Mouse (Mus musculus) bone marrow macrophage, adult 2 months (primary cell): Measurements from ENCODE around the gene Dgkb. TPM values are rescaled to one million over a fixed set of nuclear protein-coding genes. Genes with fewer than 3 reads are reported as not detected.

Source experiments
- H3K27ac ChIP-seq: 2 replicates; pipeline ENCODE4 v1.5.1; 2012; ENCODE audit warnings: low read depth, low read length; ENCODE audit not compliant: insufficient read depth
- H3K4me1 ChIP-seq: 2 replicates; pipeline ENCODE4 v1.6.1; 2012; ENCODE audit warnings: low read length; ENCODE audit not compliant: control insufficient read depth, insufficient read depth
- H3K4me3 ChIP-seq: 2 replicates; pipeline ENCODE4 v1.5.1; 2012; ENCODE audit warnings: mild to moderate bottlenecking, low read length, moderate library complexity; ENCODE audit not compliant: insufficient read depth
- CTCF ChIP-seq: IDR thresholded peaks from 2 replicates; pipeline ENCODE4 v1.5.1; 2012; ENCODE audit warnings: low read depth, mild to moderate bottlenecking, low read length, moderate library complexity
- POLR2A ChIP-seq: IDR thresholded peaks from 2 replicates; pipeline ENCODE4 v1.6.1; 2012; ENCODE audit warnings: mild to moderate bottlenecking, low read depth, low read length, borderline replicate concordance
- polyA plus RNA-seq: library from polyadenylated mRNA; stranded (reverse); fragments of >200 nt; gene quantifications from 2 replicates; pipeline ENCODE4 v1.2.4, GENCODE M21; 2012; ENCODE audit not compliant: missing spikeins, insufficient read depth, insufficient read length

Dgkb gene
- polyA plus RNA-seq, 1 experiment, result not detected

DNA sequence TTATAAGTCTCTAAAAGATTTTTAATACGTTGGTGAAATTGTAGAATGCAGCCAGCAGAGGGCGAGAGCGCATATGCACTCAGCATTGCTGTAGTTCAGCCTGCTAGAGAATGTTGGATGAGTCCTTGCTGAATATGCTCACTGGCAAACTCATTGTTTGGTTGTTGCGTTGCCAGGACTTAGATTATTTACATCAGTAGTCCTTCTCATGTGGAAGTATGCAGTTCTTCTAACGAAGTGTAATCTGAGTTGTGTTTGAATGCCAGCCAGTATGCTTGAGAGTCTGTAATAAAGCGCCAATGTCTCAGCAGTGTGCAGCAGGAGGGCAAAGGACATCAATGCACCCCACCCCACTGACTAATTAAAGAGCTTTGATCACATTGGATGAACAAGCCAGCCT, 525.1 kb downstream of the Dgkb start:
- TF ChIP-seq CTCF, result peak; percentile 32; the same call in 1 of the 2 replicates
- no peak for TF ChIP-seq POLR2A
- H3K27ac ChIP-seq, result no peak overlapping the region
- no peak overlapping the region for H3K4me3 ChIP-seq
- no peaks in the 10 kb centered on the region for H3K4me1 ChIP-seq

DNA sequence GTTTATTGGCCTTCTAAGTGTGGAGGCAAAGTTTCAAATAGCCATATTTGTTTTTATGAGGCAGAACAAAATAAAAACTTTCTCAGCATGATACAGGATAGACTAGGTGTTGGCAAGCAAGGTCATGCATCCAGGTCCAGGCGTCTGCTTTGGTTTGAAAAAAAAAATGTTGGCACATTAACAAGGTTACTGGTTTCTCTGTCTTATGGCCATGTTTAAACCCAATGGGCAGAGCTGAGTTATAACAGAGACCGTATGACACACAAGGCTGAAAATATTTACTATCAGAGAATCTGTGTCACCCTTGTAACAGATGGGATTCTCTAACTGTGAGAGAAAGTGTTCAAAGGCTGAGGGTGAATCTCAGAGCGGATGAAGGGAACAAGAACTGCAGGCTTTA, 535.0 kb downstream of the Dgkb start:
- no peak for TF ChIP-seq POLR2A
- no peak for TF ChIP-seq CTCF
- Histone ChIP-seq H3K4me1 (no peaks in the 10 kb centered on the region), H3K27ac (no peak overlapping the region), H3K4me3 (no peak overlapping the region)

- H3K4me1 ChIP-seq, result no peaks in the 10 kb centered on the region
- H3K4me3 ChIP-seq, result no peak overlapping the region
- H3K27ac ChIP-seq, result no peak overlapping the region
- TF ChIP-seq POLR2A, result no peak
- TF ChIP-seq CTCF, result no peak
Observed at GRCm38 (mm10) chr12:38356386-38356785, 538.9 kb downstream of the Dgkb start.

- Histone ChIP-seq H3K4me1 (no peaks in the 10 kb centered on the region), H3K27ac (no peak overlapping the region), H3K4me3 (no peak overlapping the region)
- no peak for TF ChIP-seq POLR2A
- no peak for TF ChIP-seq CTCF
Observed at GRCm38 (mm10) chr12:38361491-38361890, 544.0 kb downstream of the Dgkb start.

DNA sequence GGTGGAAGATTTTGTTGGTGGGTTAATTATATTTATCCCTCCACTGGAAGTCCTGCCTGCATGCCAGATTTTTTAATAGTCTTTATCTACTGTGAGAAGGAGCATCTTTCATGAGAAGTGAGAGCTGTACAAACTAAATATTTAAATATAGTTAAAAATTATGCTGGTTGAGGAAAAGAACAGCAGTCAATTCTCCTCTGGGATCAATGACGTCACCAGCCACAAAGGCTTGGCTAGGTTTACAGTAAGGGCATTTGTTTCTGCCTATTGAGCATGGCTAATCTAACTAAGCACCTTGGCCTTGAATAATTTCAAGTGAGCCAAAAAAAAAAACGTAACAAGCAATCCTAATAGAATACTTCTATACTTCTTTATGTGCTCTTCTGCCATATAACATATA, 554.1 kb downstream of the Dgkb start:
- Histone ChIP-seq H3K4me3 (no peak overlapping the region), H3K27ac (no peak overlapping the region), H3K4me1 (no peaks in the 10 kb centered on the region)
- TF ChIP-seq CTCF, result no peak
- TF ChIP-seq POLR2A, result no peak

DNA sequence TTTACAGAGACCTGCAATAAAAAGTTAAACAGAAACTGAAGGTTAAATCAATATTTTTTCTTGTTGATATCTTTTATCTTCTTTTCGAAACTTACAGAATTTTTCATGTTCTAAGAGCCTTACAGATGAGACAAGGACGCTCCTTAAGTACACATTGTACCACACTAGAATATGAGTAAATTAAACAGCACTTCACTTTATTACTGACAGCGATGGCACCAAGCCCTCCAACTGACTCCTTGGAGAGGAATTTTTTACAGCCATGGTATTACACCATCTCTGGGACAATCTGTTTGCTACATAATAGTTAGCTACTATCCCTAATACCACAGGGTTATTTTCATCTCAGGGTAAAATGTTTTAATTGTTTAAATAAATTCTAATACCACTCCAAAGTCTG, 556.6 kb downstream of the Dgkb start:
- H3K27ac ChIP-seq, result no peak overlapping the region
- TF ChIP-seq POLR2A (no peak), CTCF (no peak)

DNA sequence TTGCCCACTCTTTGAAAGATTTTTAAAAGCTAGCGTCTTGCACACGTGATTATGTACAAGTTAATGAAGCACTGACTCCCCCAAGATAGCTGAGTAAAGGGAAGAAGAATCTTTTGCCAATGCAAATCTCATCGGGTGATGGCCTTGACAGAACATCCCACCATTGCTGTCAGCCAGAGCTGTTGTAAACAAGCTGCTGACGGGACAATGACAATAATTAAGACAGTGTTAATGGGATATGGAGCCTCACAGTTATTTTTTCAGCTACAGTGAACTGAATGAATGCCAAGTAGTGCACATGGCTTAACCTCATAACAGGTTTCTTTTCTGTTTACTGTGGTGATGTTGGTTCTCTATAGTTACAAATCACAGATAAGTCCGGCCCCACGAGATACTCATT, 568.4 kb downstream of the Dgkb start:
- no peak overlapping the region for H3K27ac ChIP-seq
- H3K4me1 ChIP-seq, result no peaks in the 10 kb centered on the region
- no peak overlapping the region for H3K4me3 ChIP-seq
- no peak for TF ChIP-seq CTCF
- TF ChIP-seq POLR2A, result no peak

More for the DNA sequence above, 556.6 kb downstream of the Dgkb start:
- H3K4me3 ChIP-seq, result no peak overlapping the region
- no peaks in the 10 kb centered on the region for H3K4me1 ChIP-seq

GRCm38 (mm10) chr12:38386991-38387390, 569.5 kb downstream of the Dgkb start:
- H3K27ac ChIP-seq, result no peak overlapping the region
- TF ChIP-seq POLR2A (no peak), CTCF (no peak)
- H3K4me3 ChIP-seq, result no peak overlapping the region
- H3K4me1 ChIP-seq, result no peaks in the 10 kb centered on the region

- TF ChIP-seq CTCF (no peak), POLR2A (no peak)
- no peak overlapping the region for H3K4me3 ChIP-seq
- H3K27ac ChIP-seq, result no peak overlapping the region
- H3K4me1 ChIP-seq, result no peaks in the 10 kb centered on the region
Observed at GRCm38 (mm10) chr12:38387654-38388053, 570.1 kb downstream of the Dgkb start.

GRCm38 (mm10) chr12:38388243-38388642, 570.7 kb downstream of the Dgkb start:
- Histone ChIP-seq H3K27ac (no peak overlapping the region), H3K4me3 (no peak overlapping the region), H3K4me1 (no peaks in the 10 kb centered on the region)
- TF ChIP-seq CTCF (no peak), POLR2A (no peak)

- H3K4me1 ChIP-seq, result no peaks in the 10 kb centered on the region
- no peak overlapping the region for H3K27ac ChIP-seq
- TF ChIP-seq POLR2A, result no peak
- no peak for TF ChIP-seq CTCF
- no peak overlapping the region for H3K4me3 ChIP-seq
Observed at GRCm38 (mm10) chr12:38397754-38398312, 580.3 kb downstream of the Dgkb start.
